Mouse (Mus musculus) neural tube, embryonic 11.5 days (tissue): ENCODE measurements around the gene Slc35d2. TPM values are rescaled to one million over a fixed set of nuclear protein-coding genes. Genes with fewer than 3 reads are reported as not detected.
A peak's percentile ranks its signal among the peaks of the same experiment; 100 is the strongest.

Experiments used
- ATAC-seq: fragments of 200-750 bp; cut with Nextera tagmentation; 2 replicates; pipeline ENCODE4 v1.8.0; 2017; ENCODE audit warnings: moderate number of reproducible peaks, mild to moderate bottlenecking, moderate TSS enrichment, moderate library complexity; ENCODE audit not compliant: insufficient read depth, low FRiP score, low TSS enrichment
- DNase-seq: peaks from one replicate; pipeline ENCODE4 v3.0.0-alpha.2; 2015; ENCODE audit warnings: low spot score
- H3K27ac ChIP-seq: fragments of 300-500 bp; sonication (generic); 2 replicates; pipeline ENCODE4 v1.5.1; 2014; ENCODE audit warnings: low read depth, mild to moderate bottlenecking, low read length
- H3K27me3 ChIP-seq: fragments of 300-500 bp; sonication (generic); 2 replicates; pipeline ENCODE4 v1.6.1; 2014; ENCODE audit warnings: mild to moderate bottlenecking, low read length, mixed read lengths; ENCODE audit not compliant: control insufficient read depth, insufficient read depth
- H3K36me3 ChIP-seq: fragments of 300-500 bp; sonication (generic); 2 replicates; pipeline ENCODE4 v1.6.1; 2014; ENCODE audit warnings: mild to moderate bottlenecking, low read length, moderate library complexity, mixed read lengths; ENCODE audit not compliant: control insufficient read depth, insufficient read depth
- H3K4me1 ChIP-seq: fragments of 300-500 bp; sonication (generic); 2 replicates; pipeline ENCODE4 v1.6.1; 2014; ENCODE audit warnings: low read length, mixed read lengths; ENCODE audit not compliant: control insufficient read depth, insufficient read depth
- H3K4me2 ChIP-seq: fragments of 300-500 bp; sonication (generic); 2 replicates; pipeline ENCODE4 v1.6.1; 2014; ENCODE audit warnings: low read depth, mild to moderate bottlenecking, moderate library complexity
- H3K4me3 ChIP-seq: fragments of 300-500 bp; sonication (generic); 2 replicates; pipeline ENCODE4 v1.5.1; 2014; ENCODE audit warnings: low read depth, low read length
- H3K9ac ChIP-seq: fragments of 300-500 bp; sonication (generic); 2 replicates; pipeline ENCODE4 v1.6.1; 2014; ENCODE audit warnings: mild to moderate bottlenecking, low read length
- H3K9me3 ChIP-seq: fragments of 300-500 bp; sonication (generic); 2 replicates; pipeline ENCODE4 v1.6.1; 2016; ENCODE audit warnings: low read length; ENCODE audit not compliant: control insufficient read depth
- WGBS: fragments of 180-500 bp; shearing (Covaris S2); extraction: QIAGEN DNeasy Blood & Tissue Kit; methylation state at CpG from one replicate; pipeline ENCODE4 v1.1.7; 2014; 5-methylcytosine and 5-hydroxymethylcytosine counted together
- polyA plus RNA-seq: library from polyadenylated mRNA; unstranded; fragments of >200 nt; fragmentation: Nextera tagmentation; extraction: Ambion mirVana; gene quantifications from 2 replicates; pipeline ENCODE4 v1.2.1, GENCODE M21; 2014

Gene Slc35d2
- polyA plus RNA-seq, 1 experiment from 2014 or later, result 3.8 TPM

DNA sequence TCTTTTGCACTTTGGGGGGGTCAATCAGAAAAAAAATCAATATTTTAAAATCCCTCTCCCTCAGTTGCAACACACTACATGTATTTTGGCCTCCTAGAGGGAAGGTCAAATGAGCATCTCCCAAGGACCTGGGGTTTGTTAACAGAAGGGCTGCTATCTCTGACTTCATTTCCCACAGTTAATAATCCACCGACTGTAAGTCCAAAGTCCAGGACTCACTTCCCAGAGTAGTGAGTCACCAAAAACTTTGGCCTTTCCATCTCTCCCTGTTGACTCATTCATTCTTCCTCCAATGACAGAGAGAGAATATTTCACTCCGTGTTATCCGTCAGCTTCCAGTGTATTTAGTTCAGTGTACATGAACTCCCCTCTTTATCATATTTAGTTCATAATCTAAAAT is 23.5 kb downstream of the Slc35d2 start:
- no peak for ATAC-seq
- Histone ChIP-seq H3K36me3 (no peaks in the 10 kb centered on the region), H3K27ac (no peak overlapping the region), H3K27me3 (no peaks in the 10 kb centered on the region), H3K9ac (no peak overlapping the region), H3K4me3 (no peak overlapping the region), H3K4me1 (peaks cover 3% of the 10 kb centered on the region; the same call in 1 of the 2 replicates), H3K4me2 (no peak overlapping the region), H3K9me3 (no peaks in the 10 kb centered on the region)
- WGBS, result 82% methylated on average over 3 of the region's 3 CpGs
- DNase-seq, result no peak

DNA sequence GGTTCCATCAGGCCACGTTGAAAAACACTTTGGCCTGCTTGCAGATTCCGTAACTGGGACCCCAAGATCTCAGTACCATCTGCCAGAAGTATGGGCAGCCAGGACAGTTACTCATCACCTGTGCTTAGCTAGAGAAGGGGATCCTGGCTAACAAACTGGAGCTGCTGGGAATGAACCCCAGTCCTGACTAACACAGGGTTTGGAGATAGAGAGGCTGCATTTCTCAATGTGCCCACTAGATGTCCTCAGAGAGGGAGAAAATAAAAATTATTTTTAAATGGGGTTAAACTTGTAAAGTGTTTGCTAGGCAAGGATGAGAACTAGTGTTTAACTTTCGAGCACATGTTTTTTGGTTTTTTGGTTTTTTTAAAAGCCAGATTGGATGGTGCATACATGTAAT is 29.0 kb downstream of the Slc35d2 start:
- H3K9me3 ChIP-seq, result no peaks in the 10 kb centered on the region
- no peaks in the 10 kb centered on the region for H3K36me3 ChIP-seq
- H3K27me3 ChIP-seq, result no peaks in the 10 kb centered on the region
- 68% methylated on average over 3 of the region's 3 CpGs for WGBS
- DNase-seq (peak; percentile 46), ATAC-seq (peak; percentile 38; the same call in 1 of the 2 replicates)
- no peak overlapping the region for H3K4me2 ChIP-seq
- no peak overlapping the region for H3K27ac ChIP-seq
- H3K9ac ChIP-seq, result no peak overlapping the region
- no peak overlapping the region for H3K4me3 ChIP-seq
- H3K4me1 ChIP-seq, result no peaks in the 10 kb centered on the region

DNA sequence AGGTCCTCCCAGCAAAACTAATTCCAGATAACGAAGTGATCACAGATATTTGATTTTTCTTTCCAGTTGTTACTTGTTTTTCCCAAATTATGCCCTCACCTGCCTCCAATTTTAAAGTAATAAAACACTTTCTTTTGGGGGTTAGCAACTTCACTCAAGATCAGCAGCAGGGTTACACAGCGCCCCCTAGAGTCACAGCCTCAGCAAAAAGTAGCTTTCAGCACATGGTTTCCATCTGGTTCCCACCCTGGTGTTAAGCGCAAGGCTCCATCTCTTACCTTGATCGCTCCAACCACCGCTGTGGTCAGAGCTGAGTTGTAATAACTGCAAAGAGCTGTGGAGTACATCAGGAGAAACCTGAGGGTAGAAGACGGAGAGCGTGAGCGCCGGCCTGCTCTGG is 30.2 kb downstream of the Slc35d2 start:
- Histone ChIP-seq H3K9ac (no peak overlapping the region), H3K27me3 (no peaks in the 10 kb centered on the region), H3K27ac (no peak overlapping the region), H3K9me3 (no peaks in the 10 kb centered on the region), H3K4me1 (no peaks in the 10 kb centered on the region), H3K4me2 (no peak overlapping the region), H3K36me3 (no peaks in the 10 kb centered on the region), H3K4me3 (no peak overlapping the region)
- 75% methylated on average over 9 of the region's 9 CpGs for WGBS
- ATAC-seq (no peak), DNase-seq (no peak)

DNA sequence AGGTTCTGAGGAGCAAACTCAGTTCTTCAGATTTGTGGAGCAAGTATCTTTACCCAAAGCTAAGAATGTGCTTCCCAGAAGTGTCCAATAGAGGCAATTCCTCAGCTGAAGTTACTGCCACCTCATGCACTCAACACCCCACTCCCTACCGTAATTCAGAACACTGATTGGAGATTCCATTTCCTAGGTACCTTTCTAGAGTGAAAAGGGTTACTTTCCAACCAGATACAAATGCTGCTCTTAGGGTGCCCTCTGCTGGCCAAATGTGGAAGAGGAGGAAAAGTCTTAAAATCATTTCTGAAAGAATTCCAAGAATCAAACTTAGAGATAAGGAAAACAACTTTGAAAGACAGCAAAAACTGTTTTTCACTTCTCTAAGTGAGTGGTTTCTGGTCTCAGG is 35.8 kb downstream of the Slc35d2 start:
- H3K4me2 ChIP-seq, result no peak overlapping the region
- 6% methylated on average over 1 of the region's 1 CpGs for WGBS
- H3K36me3 ChIP-seq, result no peaks in the 10 kb centered on the region
- H3K9ac ChIP-seq, result no peak overlapping the region
- H3K9me3 ChIP-seq, result no peaks in the 10 kb centered on the region
- H3K27me3 ChIP-seq, result no peaks in the 10 kb centered on the region
- no peak overlapping the region for H3K27ac ChIP-seq
- no peak for ATAC-seq
- peak; percentile 77 for DNase-seq
- no peaks in the 10 kb centered on the region for H3K4me1 ChIP-seq
- H3K4me3 ChIP-seq, result no peak overlapping the region

- H3K4me3 ChIP-seq, result no peak overlapping the region
- no peaks in the 10 kb centered on the region for H3K36me3 ChIP-seq
- H3K4me1 ChIP-seq, result no peaks in the 10 kb centered on the region
- WGBS, result 79% methylated on average over 6 of the region's 6 CpGs
- H3K9me3 ChIP-seq, result no peaks in the 10 kb centered on the region
- no peak overlapping the region for H3K4me2 ChIP-seq
- DNase-seq (no peak), ATAC-seq (no peak)
- no peak overlapping the region for H3K9ac ChIP-seq
- no peaks in the 10 kb centered on the region for H3K27me3 ChIP-seq
- no peak overlapping the region for H3K27ac ChIP-seq
Measured at GRCm38 (mm10) chr13:64092752-64093151, 36.4 kb downstream of the Slc35d2 start.

DNA sequence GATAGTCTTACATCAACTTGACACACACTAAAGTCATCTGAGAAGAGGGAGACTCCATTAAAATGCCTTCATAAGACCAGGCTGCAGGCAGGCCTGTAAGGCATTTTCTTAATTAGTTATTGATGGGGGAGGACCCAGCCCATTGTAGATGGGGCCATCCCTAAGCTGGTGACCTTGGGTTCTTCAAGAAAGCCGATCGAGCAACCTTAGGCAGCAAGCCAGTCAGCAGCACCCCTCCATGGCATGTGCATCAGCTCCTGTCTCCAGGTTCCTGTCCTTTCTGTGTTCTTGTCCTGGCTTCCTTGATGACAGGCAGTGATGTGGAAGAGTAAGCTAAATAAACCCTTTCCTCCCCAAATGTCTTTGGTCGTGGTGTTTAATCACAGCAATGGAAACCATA is 37.0 kb downstream of the Slc35d2 start:
- H3K4me1 ChIP-seq, result no peaks in the 10 kb centered on the region
- H3K9ac ChIP-seq, result no peak overlapping the region
- no peak overlapping the region for H3K4me3 ChIP-seq
- no peak overlapping the region for H3K27ac ChIP-seq
- no peaks in the 10 kb centered on the region for H3K9me3 ChIP-seq
- ATAC-seq (no peak), DNase-seq (no peak)
- no peaks in the 10 kb centered on the region for H3K27me3 ChIP-seq
- no peaks in the 10 kb centered on the region for H3K36me3 ChIP-seq
- 79% methylated on average over 3 of the region's 3 CpGs for WGBS
- no peak overlapping the region for H3K4me2 ChIP-seq

GRCm38 (mm10) chr13:64091006-64091405 is 38.2 kb downstream of the Slc35d2 start:
- Histone ChIP-seq H3K9me3 (no peaks in the 10 kb centered on the region), H3K4me3 (no peak overlapping the region), H3K36me3 (no peaks in the 10 kb centered on the region), H3K9ac (no peak overlapping the region), H3K4me1 (no peaks in the 10 kb centered on the region), H3K27me3 (no peaks in the 10 kb centered on the region), H3K27ac (no peak overlapping the region), H3K4me2 (no peak overlapping the region)
- 71% methylated on average over 7 of the region's 7 CpGs for WGBS
- ATAC-seq, result no peak
- DNase-seq, result no peak

- Histone ChIP-seq H3K9ac (no peak overlapping the region), H3K27ac (no peak overlapping the region), H3K9me3 (no peaks in the 10 kb centered on the region), H3K27me3 (no peaks in the 10 kb centered on the region), H3K4me2 (no peak overlapping the region), H3K4me3 (no peak overlapping the region), H3K36me3 (no peaks in the 10 kb centered on the region), H3K4me1 (no peaks in the 10 kb centered on the region)
- ATAC-seq (no peak), DNase-seq (no peak)
- WGBS, result 84% methylated on average over 5 of the region's 5 CpGs
Measured at GRCm38 (mm10) chr13:64090278-64090677, 38.9 kb downstream of the Slc35d2 start.

DNA sequence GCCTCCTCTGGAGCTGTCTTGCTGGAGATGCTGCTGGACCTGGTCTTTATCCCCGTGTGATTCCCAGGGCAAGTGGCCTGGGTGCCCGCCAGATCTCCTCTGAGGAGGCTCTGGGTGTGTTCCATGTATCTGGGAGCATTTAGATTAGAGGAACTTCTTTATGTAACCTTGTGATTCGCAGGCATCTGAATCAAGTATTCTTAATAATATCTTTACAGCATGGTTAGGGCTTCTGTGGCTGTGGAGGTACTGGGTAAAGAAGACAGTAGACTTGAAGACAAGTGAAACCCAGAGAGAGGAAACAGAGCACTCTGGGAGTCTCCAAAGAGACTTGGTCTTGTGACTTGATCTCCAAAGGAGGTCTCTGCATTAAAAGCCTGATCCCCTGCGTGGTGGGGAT is 40.0 kb downstream of the Slc35d2 start, which contains the start of gene Hsd17b3:
TSS of gene Hsd17b3 (minus strand) at position 101 of the 400 bp plus-strand sequence.
- H3K4me3 ChIP-seq, result no peak within 1 kb of the TSS
- ATAC-seq (no peak), DNase-seq (no peak)
- no peak within 1 kb of the TSS for H3K4me2 ChIP-seq
- no peaks in the 10 kb centered on the region for H3K27me3 ChIP-seq
- no peak within 1 kb of the TSS for H3K27ac ChIP-seq
- 80% methylated on average over 4 of the region's 4 CpGs for WGBS
- no peaks in the 10 kb centered on the region for H3K9me3 ChIP-seq
- no peaks in the 10 kb centered on the region for H3K4me1 ChIP-seq
- no peaks in the 10 kb centered on the region for H3K36me3 ChIP-seq
- H3K9ac ChIP-seq, result no peak within 1 kb of the TSS
